ENCODE assay signal across 25 mouse cellular contexts in the genomic region with DNA sequence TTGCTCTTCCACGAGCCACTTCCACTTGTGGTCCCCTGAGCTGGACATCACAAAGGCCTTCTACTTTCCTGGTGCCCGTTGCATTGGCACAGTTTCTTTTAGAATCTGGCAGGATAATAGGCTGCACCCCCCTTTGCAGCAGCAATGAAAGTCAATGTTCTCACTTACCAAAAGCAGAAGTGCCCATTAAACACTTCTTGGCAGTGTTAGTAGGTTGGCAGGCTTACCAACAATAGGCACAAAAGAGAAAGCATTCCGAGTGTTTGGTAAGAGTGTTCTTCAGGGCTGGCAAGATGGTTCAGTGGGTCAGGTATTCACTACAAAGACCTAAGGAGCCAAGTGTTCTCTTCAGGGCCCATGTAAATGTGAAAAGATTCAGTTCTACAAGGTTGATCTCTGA. TPM values are rescaled to one million over a fixed set of nuclear protein-coding genes. Genes with fewer than 3 reads are reported as not detected.
DNase-seq lines count a peak whose midpoint lies in the region; ATAC-seq and TF ChIP-seq lines count a peak whose summit lies in the region.
"Had no signal": no experiment of that assay in that cellular context is flagged by ENCODE, and none has a peak within 500 bp of the region (broad histone marks: within the 10 kb centered on the region; RNA-seq: fewer than 3 reads in every experiment).

No protein-coding gene starts in this region.

- peaks cover 21% of the 10 kb centered on the region; the same call in 1 of the 2 replicates for H3K36me3 ChIP-seq in heart, embryonic 15.5 days
- peaks cover 4% of the 10 kb centered on the region; the same call in 1 of the 2 replicates for H3K36me3 ChIP-seq in lung, postnatal 0 days (ENCODE audit: insufficient read depth, low read length)
- peaks cover 30% of the 10 kb centered on the region for H3K36me3 ChIP-seq in embryonic facial prominence, embryonic 10.5 days (replicated peaks)

- no peak for TF ChIP-seq POLR2A in brain, embryonic 14.5 days (IDR thresholded peaks at IDR 0.05; ENCODE audit: borderline replicate concordance, extremely low read depth, insufficient read depth, insufficient read length, poor library complexity, severe bottlenecking)

- TF ChIP-seq CTCF in lung, postnatal 0 days (IDR thresholded peaks at IDR 0.05): no peak
- no peak for TF ChIP-seq CTCF in brain, embryonic 14.5 days (IDR thresholded peaks at IDR 0.05; ENCODE audit: borderline replicate concordance, extremely low read depth, insufficient read depth, insufficient read length)

- H3K4me3 ChIP-seq in heart, embryonic 15.5 days: no peak overlapping the region
- H3K4me3 ChIP-seq in lung, postnatal 0 days (ENCODE audit: low read depth, low read length): no peak overlapping the region
- no peak overlapping the region for H3K4me3 ChIP-seq in embryonic facial prominence, embryonic 10.5 days
- H3K4me3 ChIP-seq: forebrain, embryonic 12.5 days; heart, embryonic 13.5 days; limb, embryonic 13.5 days; liver, embryonic 13.5 days; neural tube, embryonic 12.5 days had no signal

- intact Hi-C loops in heart, postnatal 36 days (cut with DNase I): no loop called here

- H3K9me3 ChIP-seq in heart, embryonic 15.5 days (replicated peaks): no peaks in the 10 kb centered on the region
- no peaks in the 10 kb centered on the region for H3K9me3 ChIP-seq in lung, postnatal 0 days (ENCODE audit: low read length)
- H3K9me3 ChIP-seq in embryonic facial prominence, embryonic 10.5 days: no peaks in the 10 kb centered on the region
- H3K9me3 ChIP-seq: forebrain, embryonic 12.5 days; heart, embryonic 13.5 days; liver, embryonic 13.5 days; neural tube, embryonic 12.5 days had no signal

- H3K27ac ChIP-seq in heart, embryonic 15.5 days: peak overlapping the region; percentile 32; the same call in 1 of the 2 replicates
- no peak overlapping the region for H3K27ac ChIP-seq in lung, postnatal 0 days (ENCODE audit: low read length)
- H3K27ac ChIP-seq in embryonic facial prominence, embryonic 10.5 days (replicated peaks): no peak overlapping the region
- H3K27ac ChIP-seq: forebrain, embryonic 12.5 days; heart, embryonic 13.5 days; limb, embryonic 13.5 days; liver, embryonic 13.5 days; neural tube, embryonic 12.5 days had no signal

- ATAC-seq in heart, embryonic 15.5 days (replicated peaks; ENCODE audit: insufficient number of reproducible peaks, insufficient read depth, low FRiP score, low read depth): no peak
- ATAC-seq in lung, postnatal 0 days: peak; percentile 11; the same call in 1 of the 2 replicates
- peak; percentile 43 for ATAC-seq in megakaryocyte progenitor cell, adult 5-6 weeks (replicated peaks; ENCODE audit: poor library complexity)
- ATAC-seq: inflammation-experienced regulatory T-cells, adult 6 months had no signal

- TF ChIP-seq EP300 in lung, postnatal 0 days (IDR thresholded peaks at IDR 0.05): no peak

- no peak for DNase-seq in heart, postnatal 36 days
- peak; percentile 57 for DNase-seq in lung, postnatal 0 days (ENCODE audit: low spot score)
- no peak for DNase-seq in lung, postnatal 4 days
- peak; percentile 67 for DNase-seq in brain, embryonic 14.5 days (ENCODE audit: low read depth)
- DNase-seq in embryonic facial prominence, embryonic 10.5 days (ENCODE audit: low spot score): no peak
- DNase-seq in left cerebral cortex, adult 8-10 months (ENCODE audit: low spot score in 2 of 2): no peak
- DNase-seq: adrenal gland, adult 8-10 months; B cell, adult 2 months; cerebellum, adult 18-20 months; cerebellum, postnatal 36 days; kidney, adult 8-10 months; kidney, postnatal 25 days; liver, embryonic 13.5 days; thymus, postnatal 25 days had no signal

- 82% methylated on average over 3 of the region's 3 CpGs for WGBS in heart, embryonic 15.5 days
- 64% methylated on average over 3 of the region's 3 CpGs for WGBS in lung, postnatal 0 days
- WGBS in embryonic facial prominence, embryonic 10.5 days: 91% methylated on average over 3 of the region's 3 CpGs

- H3K4me1 ChIP-seq in heart, embryonic 15.5 days (replicated peaks): peaks cover 4% of the 10 kb centered on the region; the same call in 1 of the 2 replicates
- peaks cover 4% of the 10 kb centered on the region; the same call in 1 of the 2 replicates for H3K4me1 ChIP-seq in lung, postnatal 0 days (ENCODE audit: insufficient read depth, low read depth, low read length)
- no peaks in the 10 kb centered on the region for H3K4me1 ChIP-seq in embryonic facial prominence, embryonic 10.5 days
- H3K4me1 ChIP-seq: forebrain, embryonic 12.5 days; limb, embryonic 13.5 days; neural tube, embryonic 12.5 days had no signal

- no peak overlapping the region for H3K4me2 ChIP-seq in heart, embryonic 15.5 days
- H3K4me2 ChIP-seq in lung, postnatal 0 days (replicated peaks; ENCODE audit: low read depth, low read length): no peak overlapping the region
- H3K4me2 ChIP-seq: forebrain, embryonic 12.5 days; heart, embryonic 13.5 days; limb, embryonic 13.5 days; liver, embryonic 13.5 days; midbrain, embryonic 11.5 days; neural tube, embryonic 12.5 days had no signal

- no peaks in the 10 kb centered on the region for H3K27me3 ChIP-seq in heart, embryonic 15.5 days
- no peaks in the 10 kb centered on the region for H3K27me3 ChIP-seq in lung, postnatal 0 days (replicated peaks; ENCODE audit: insufficient read depth, low read length)
- H3K27me3 ChIP-seq in embryonic facial prominence, embryonic 10.5 days (replicated peaks; ENCODE audit: low read depth, poor library complexity, severe bottlenecking): no peaks in the 10 kb centered on the region
- H3K27me3 ChIP-seq: forebrain, embryonic 12.5 days; heart, embryonic 13.5 days; limb, embryonic 13.5 days; liver, embryonic 13.5 days; neural tube, embryonic 12.5 days had no signal

- no peak overlapping the region for H3K9ac ChIP-seq in heart, embryonic 15.5 days
- H3K9ac ChIP-seq in lung, postnatal 0 days (replicated peaks; ENCODE audit: low read depth): no peak overlapping the region
- H3K9ac ChIP-seq: forebrain, embryonic 12.5 days; heart, embryonic 13.5 days; limb, embryonic 13.5 days; liver, embryonic 13.5 days; neural tube, embryonic 12.5 days had no signal

RNA-seq across cellular contexts. Expression of gene Slc46a2, which starts 35.4 kb away (rescaled TPM):
- polyA plus RNA-seq in heart, embryonic 15.5 days (2015; fragmentation: Nextera tagmentation; extraction: Ambion mirVana): 1.2 and 14.3 TPM in 2 replicates
- under 1 TPM in 1 of 2 experiments, not detected in 1; 0.16 TPM for total RNA-seq in heart, postnatal 36 days (2021)
- 0.10 TPM in 2 replicates for polyA plus RNA-seq in lung, postnatal 0 days (2015; fragmentation: Nextera tagmentation; extraction: Ambion mirVana)
- not detected in 2 replicates for polyA plus RNA-seq in brain, embryonic 14.5 days (2012; rRNA removed)
- not detected in 2 replicates for total RNA-seq in megakaryocyte progenitor cell, adult 5-6 weeks (2015)
- not detected in 2 replicates for total RNA-seq in megakaryocyte progenitor cell, adult 5-6 weeks (2017)
- 0.05 TPM in 1 of 2 replicates, not detected in the other for polyA plus RNA-seq in embryonic facial prominence, embryonic 10.5 days (2016; fragmentation: Nextera tagmentation; extraction: Ambion mirVana)
- not detected for total RNA-seq in left cerebral cortex, adult 8-10 months (2022)
- total RNA-seq: adrenal gland, adult 8-10 months; layer of hippocampus, postnatal 10 days; left cerebral cortex, postnatal 10 days had no signal
- polyA plus RNA-seq: forebrain, embryonic 12.5 days; hindbrain, embryonic 11.5 days; liver, embryonic 13.5 days; neural tube, embryonic 12.5 days had no signal

Comparison
In these comparisons a context has a peak if more than half of its experiments do, and no peak if none do; other contexts are left out.
1. DNase-seq: peak in lung, postnatal 0 days (single experiment) and brain, embryonic 14.5 days (single experiment); none in heart, postnatal 36 days (0 of 2), lung, postnatal 4 days (0 of 2), embryonic facial prominence, embryonic 10.5 days (single experiment) and left cerebral cortex, adult 8-10 months (0 of 2).